Mouse (Mus musculus) midbrain, embryonic 12.5 days (tissue): ENCODE measurements around the gene Clta. TPM values are rescaled to one million over a fixed set of nuclear protein-coding genes. Genes with fewer than 3 reads are reported as not detected.

Source experiments
- ATAC-seq: fragments of 200-750 bp; cut with Nextera tagmentation; 2 replicates; pipeline ENCODE4 v1.8.0; 2017; ENCODE audit warnings: low read depth, moderate TSS enrichment, moderate library complexity; ENCODE audit not compliant: low FRiP score
- H3K27ac ChIP-seq: fragments of 300-500 bp; sonication (generic); replicated peaks from 2 replicates; pipeline ENCODE4 v1.5.1; 2016; ENCODE audit warnings: mild to moderate bottlenecking
- H3K27me3 ChIP-seq: fragments of 300-500 bp; sonication (generic); 2 replicates; pipeline ENCODE4 v1.6.1; 2016; ENCODE audit warnings: mild to moderate bottlenecking
- H3K36me3 ChIP-seq: fragments of 300-500 bp; sonication (generic); 2 replicates; pipeline ENCODE4 v1.6.1; 2016
- H3K4me1 ChIP-seq: fragments of 300-500 bp; sonication (generic); 2 replicates; pipeline ENCODE4 v1.6.1; 2016
- H3K4me2 ChIP-seq: fragments of 300-500 bp; sonication (generic); replicated peaks from 2 replicates; pipeline ENCODE4 v1.6.1; 2016; ENCODE audit warnings: mild to moderate bottlenecking, moderate library complexity
- H3K4me3 ChIP-seq: fragments of 300-500 bp; sonication (generic); 2 replicates; pipeline ENCODE4 v1.5.1; 2016; ENCODE audit warnings: mild to moderate bottlenecking
- H3K9ac ChIP-seq: fragments of 300-500 bp; sonication (generic); replicated peaks from 2 replicates; pipeline ENCODE4 v1.6.1; 2016; ENCODE audit warnings: mild to moderate bottlenecking, moderate library complexity
- H3K9me3 ChIP-seq: fragments of 300-500 bp; sonication (generic); 2 replicates; pipeline ENCODE4 v1.6.1; 2016; ENCODE audit warnings: mild to moderate bottlenecking
- WGBS: fragments of 180-500 bp; shearing (Covaris S2); methylation state at CpG from one replicate; pipeline ENCODE4 v1.1.7; 2016; 5-methylcytosine and 5-hydroxymethylcytosine counted together
- polyA plus RNA-seq: library from polyadenylated mRNA; unstranded; fragments of >200 nt; fragmentation: Nextera tagmentation; extraction: Ambion mirVana; gene quantifications from 2 replicates; pipeline ENCODE4 v1.2.1, GENCODE M21; 2016

Gene Clta
- polyA plus RNA-seq, 1 experiment from 2014 or later: 233 TPM

DNA sequence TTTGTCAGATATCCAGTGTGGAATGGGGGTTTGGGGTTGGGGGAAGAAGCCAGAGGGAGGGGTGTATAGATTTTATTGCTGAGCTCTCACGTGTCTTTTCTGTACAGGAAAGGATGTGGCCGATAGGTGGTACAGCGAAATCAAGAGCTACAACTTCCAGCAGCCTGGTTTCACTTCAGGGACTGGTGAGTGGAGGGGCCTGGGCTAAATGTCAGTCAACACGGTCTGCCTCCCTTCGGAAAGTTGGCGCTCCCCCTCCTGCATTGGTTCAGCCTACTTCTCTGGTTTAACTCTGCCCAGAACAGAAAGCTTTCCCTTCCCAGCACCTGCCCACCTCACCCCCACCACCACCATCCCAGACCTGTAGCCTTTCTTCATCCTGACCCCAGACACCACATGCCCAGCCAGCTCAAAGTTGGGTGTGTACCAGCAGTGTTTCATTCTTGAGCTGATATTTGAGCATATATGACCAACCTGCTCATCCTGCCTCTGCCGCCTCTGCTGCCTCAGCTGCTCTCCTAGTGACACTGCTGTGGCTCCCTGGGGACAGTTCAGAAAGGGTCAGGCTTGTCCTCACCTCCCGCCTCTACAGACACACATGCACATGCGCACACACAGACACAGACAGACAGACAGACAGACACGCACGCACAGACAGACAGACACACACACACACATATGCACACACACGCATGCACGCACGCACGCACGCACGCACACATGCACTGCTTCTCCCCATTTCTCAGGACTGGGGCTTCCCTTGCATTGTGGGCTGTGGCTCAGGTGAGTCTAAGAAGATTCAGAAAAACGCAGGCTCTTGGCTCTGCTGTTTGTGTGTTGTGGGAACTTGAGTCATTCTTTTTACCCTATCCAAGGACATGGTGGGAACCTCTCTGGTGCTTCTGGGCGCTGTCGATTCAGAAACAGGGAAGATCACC is 33.6 kb upstream of the Clta start:
- no peak overlapping the region for H3K27ac ChIP-seq
- H3K9ac ChIP-seq: no peak overlapping the region
- 79% methylated on average over 20 of the region's 20 CpGs for WGBS
- no peaks in the 10 kb centered on the region; the same call in 1 of the 2 replicates for H3K36me3 ChIP-seq
- no peak overlapping the region for H3K4me3 ChIP-seq
- peaks cover 30% of the 10 kb centered on the region for H3K4me1 ChIP-seq
- no peak for ATAC-seq
- H3K9me3 ChIP-seq: no peaks in the 10 kb centered on the region
- peaks cover 59% of the 10 kb centered on the region for H3K27me3 ChIP-seq
- no peak overlapping the region for H3K4me2 ChIP-seq

DNA sequence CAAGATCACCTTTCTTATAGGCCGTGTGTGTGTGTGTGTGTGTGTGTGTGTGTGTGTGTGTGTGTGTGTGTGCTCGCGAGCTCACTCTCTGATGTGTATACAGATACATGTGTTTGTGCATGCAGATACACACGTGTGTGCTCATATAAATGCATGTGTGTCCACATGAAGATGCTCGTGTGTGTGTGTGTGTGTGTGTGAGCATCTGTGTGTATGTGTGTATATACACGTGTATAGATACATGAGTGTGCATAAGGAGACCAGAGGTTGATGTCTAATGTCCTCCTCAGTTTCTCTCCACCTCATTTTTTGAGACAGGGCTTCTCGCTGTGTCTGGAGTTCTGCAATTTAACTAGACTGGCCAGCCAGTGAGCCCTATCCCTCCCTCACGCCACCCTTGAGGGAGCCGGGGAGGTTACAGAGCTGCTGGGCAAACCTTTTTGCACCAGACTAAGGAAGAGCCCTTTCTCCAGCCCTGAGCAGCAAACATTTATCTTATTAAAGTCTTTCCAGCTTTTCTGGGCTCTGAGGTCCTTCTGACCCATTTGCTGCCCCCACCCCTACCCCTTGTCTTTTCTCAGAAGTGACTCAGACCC is 32.6 kb upstream of the Clta start:
- Histone ChIP-seq H3K27ac (peak overlapping the region; percentile 54; the same call in 1 of the 2 replicates), H3K9me3 (no peaks in the 10 kb centered on the region), H3K27me3 (peaks cover 58% of the 10 kb centered on the region), H3K4me3 (no peak overlapping the region), H3K9ac (no peak overlapping the region), H3K4me1 (peaks cover 30% of the 10 kb centered on the region), H3K36me3 (no peaks in the 10 kb centered on the region; the same call in 1 of the 2 replicates), H3K4me2 (peak overlapping the region; percentile 7; the same call in 1 of the 2 replicates)
- no peak for ATAC-seq
- WGBS: 65% methylated on average over 9 of the region's 9 CpGs

DNA sequence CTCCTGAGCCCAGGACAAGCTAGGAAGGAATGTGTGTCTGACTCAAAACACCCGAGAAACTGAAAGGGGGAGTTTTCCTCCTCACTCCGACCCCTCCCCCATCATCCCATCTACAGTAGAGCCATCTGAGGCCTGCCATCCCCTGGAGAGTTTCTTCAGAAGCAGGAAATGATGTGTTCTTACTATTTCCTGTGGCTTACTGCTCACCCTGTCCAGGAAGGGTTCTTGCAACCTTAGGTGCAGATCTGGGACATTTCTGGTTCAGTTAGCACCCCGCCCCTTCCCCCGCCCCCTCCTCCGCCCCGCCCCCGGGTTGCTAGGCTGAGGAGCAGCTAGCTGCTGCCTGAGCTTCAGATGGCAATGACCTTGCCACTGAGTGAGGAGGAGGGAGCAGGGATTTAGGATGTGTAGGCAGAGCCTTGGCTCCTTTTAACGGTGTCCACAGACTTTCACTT is 32.1 kb upstream of the Clta start:
- peak overlapping the region; percentile 54; the same call in 1 of the 2 replicates for H3K27ac ChIP-seq
- peak overlapping the region; percentile 7; the same call in 1 of the 2 replicates for H3K4me2 ChIP-seq
- H3K9ac ChIP-seq: no peak overlapping the region
- no peak overlapping the region for H3K4me3 ChIP-seq
- H3K4me1 ChIP-seq: peaks cover 30% of the 10 kb centered on the region
- no peaks in the 10 kb centered on the region; the same call in 1 of the 2 replicates for H3K36me3 ChIP-seq
- peaks cover 57% of the 10 kb centered on the region for H3K27me3 ChIP-seq
- 5% methylated on average over 8 of the region's 8 CpGs for WGBS
- 0 out of 2 replicates have a peak, but pooled peaks have one; percentile 34 for ATAC-seq
- H3K9me3 ChIP-seq: no peaks in the 10 kb centered on the region

DNA sequence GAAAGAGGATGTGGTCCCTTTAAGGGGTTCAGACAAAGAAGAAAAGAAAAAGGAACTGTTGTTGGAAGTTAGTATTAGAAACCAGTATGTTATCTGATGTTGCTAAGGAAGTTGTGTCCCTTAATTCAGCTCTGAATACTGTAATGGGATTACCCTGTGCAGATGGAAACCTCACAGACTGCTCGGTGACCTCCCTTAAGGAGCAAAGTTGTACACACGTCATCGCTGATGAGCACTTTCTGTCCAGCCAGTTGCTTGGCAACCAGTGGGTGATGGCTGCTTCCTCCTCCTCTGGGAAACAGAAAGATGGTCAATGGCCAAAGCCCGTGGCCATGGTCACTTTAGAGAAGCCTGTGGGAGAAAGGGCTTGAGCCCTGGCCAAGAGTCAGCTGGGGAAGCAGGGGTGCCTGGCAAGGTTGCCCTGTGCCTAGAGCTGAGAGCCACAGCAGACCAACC is 30.7 kb upstream of the Clta start:
- Histone ChIP-seq H3K4me1 (peaks cover 31% of the 10 kb centered on the region), H3K4me3 (no peak overlapping the region), H3K4me2 (no peak overlapping the region), H3K27ac (no peak overlapping the region), H3K9ac (no peak overlapping the region), H3K9me3 (no peaks in the 10 kb centered on the region), H3K36me3 (no peaks in the 10 kb centered on the region; the same call in 1 of the 2 replicates), H3K27me3 (peaks cover 55% of the 10 kb centered on the region)
- ATAC-seq: no peak
- WGBS: 29% methylated on average over 4 of the region's 4 CpGs

DNA sequence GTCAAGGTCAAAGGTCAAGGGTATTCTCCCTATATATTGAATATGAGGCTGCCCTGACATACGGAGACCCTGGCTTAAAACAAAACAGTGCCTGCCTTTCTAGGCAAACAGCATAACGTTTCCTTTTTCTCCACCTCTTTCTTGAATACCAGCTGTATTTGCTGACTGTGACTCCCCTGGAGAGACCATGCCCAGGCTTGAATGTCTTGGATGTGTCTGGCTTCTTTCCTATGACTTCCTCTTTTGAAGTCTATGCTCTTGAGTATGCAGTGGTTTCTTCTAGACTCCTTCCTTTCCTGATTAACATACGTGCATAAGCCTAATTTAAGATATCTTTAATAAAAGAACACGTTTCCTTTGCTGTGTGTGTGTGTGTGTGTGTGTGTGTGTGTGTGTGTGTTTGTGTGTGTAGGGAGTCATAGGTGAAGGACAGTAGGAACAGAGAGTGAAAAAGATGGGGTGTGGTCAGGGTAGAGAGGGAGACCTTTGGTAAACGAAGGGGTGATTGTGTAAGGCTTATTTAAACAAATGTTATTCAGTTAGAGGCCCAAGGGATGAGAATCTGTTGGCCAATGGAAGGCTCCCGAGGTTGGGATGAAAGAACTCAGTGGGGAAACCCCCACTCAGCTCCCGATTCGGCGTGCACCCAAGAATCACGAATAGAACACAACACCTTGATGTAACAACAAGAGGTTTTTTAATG is 29.2 kb upstream of the Clta start:
- Histone ChIP-seq H3K4me3 (no peak overlapping the region), H3K4me2 (no peak overlapping the region), H3K27ac (no peak overlapping the region), H3K9ac (no peak overlapping the region), H3K36me3 (no peaks in the 10 kb centered on the region; the same call in 1 of the 2 replicates), H3K9me3 (no peaks in the 10 kb centered on the region), H3K27me3 (peaks cover 62% of the 10 kb centered on the region), H3K4me1 (peaks cover 26% of the 10 kb centered on the region)
- no peak for ATAC-seq
- WGBS: 81% methylated on average over 10 of the region's 10 CpGs

DNA sequence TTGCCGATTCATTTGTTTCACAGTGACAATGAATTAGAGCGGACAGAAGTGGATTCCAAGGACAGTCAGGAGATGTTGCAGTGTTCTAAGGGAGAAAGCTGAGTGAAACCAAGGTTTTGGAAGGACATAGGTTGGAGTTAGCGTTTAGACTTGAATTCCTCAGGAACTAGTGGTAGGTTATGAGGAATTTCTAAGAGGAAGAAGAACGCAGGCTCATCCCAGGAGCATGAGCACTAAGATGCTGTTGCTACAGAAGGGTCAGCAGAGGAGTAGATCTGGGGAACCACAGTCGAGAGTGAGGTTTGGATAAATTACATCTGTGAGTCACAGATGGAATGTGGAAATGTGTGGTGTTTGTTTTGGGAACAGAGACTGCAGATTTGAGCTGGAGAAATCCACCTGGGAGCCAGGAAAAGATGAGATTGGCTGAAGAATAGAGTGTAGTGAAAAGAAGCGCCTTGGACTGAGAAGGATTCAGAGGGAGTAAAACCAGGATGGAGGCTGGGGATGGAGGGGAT is 28.0 kb upstream of the Clta start:
- peaks cover 26% of the 10 kb centered on the region for H3K4me1 ChIP-seq
- no peaks in the 10 kb centered on the region for H3K9me3 ChIP-seq
- H3K27me3 ChIP-seq: peaks cover 64% of the 10 kb centered on the region
- H3K4me3 ChIP-seq: no peak overlapping the region
- no peak for ATAC-seq
- H3K4me2 ChIP-seq: no peak overlapping the region
- no peak overlapping the region for H3K9ac ChIP-seq
- 82% methylated on average over 6 of the region's 6 CpGs for WGBS
- H3K27ac ChIP-seq: no peak overlapping the region
- H3K36me3 ChIP-seq: no peaks in the 10 kb centered on the region

DNA sequence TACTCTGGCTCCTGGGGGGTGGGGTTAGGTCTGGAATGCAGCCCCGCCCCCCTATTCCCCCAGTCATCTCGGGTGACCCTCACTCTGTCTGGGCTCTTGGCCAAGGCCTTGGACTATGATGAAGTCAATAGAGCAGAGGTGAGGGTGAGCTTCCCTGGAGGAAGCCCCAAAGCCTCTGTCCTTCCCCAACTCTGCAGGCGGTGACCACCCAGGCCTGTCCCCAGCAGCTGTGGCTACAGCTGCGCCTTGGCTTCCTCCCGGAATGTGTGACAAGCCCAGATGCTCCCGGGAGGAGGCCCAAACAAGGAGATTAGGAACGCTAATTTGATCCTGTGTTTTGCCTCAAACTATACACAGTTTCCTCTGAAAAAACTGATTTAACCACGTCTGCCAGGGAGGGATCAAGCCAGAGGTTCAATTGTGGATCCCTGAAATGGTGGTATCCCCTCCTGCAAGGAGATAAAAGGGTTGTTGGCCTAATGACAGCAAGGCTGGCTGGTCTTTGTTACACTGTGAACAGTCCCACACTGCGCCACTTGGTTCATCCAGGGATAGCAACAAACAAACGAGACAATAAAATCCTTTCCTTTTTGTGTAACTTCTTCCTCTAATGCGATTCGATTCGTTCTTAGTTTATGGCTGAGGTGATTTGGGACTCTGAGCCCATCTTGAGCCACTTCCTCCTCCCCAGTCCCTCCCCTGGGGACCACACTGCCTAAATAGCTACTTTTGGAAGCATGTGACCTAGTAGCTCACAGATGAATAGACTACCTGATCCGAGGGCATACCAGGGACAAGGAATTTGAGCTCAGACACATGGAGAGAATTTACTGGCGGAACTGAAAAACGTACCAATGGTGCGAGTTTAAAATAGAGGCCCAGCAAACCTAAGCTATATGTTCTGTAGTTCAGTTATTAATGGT is 25.5 kb upstream of the Clta start:
- H3K9ac ChIP-seq: no peak overlapping the region

DNA sequence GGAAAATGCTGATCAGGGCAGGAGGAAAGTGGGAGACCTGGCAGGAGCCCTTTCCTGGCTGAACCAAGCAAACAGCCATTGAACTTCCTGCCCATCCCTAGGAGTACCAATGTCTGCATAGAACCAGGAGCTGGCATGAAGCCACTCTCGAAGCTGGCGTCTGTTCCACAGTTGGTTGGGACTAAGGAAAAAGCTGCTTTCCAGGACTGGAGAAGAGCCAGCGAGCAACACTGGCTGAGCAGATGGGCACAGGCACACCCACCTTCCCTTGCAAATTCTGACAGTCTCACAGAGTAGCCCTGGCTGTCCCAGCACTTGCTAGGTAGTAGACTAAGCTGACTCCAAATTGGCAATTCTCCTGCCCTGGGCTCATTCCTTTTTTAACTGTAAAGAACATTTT is 24.5 kb upstream of the Clta start:
- no peak overlapping the region for H3K27ac ChIP-seq
- ATAC-seq: no peak
- peaks cover 10% of the 10 kb centered on the region for H3K4me1 ChIP-seq
- H3K4me2 ChIP-seq: no peak overlapping the region
- H3K27me3 ChIP-seq: peaks cover 76% of the 10 kb centered on the region
- no peak overlapping the region for H3K4me3 ChIP-seq
- no peaks in the 10 kb centered on the region for H3K9me3 ChIP-seq
- H3K9ac ChIP-seq: no peak overlapping the region
- 74% methylated on average over 3 of the region's 3 CpGs for WGBS
- H3K36me3 ChIP-seq: no peaks in the 10 kb centered on the region

More for the DNA sequence above, 25.5 kb upstream of the Clta start:
- 11% methylated on average over 17 of the region's 17 CpGs for WGBS
- Histone ChIP-seq H3K27ac (peak overlapping the region; percentile 17), H3K4me3 (no peak overlapping the region), H3K36me3 (no peaks in the 10 kb centered on the region), H3K27me3 (peaks cover 74% of the 10 kb centered on the region), H3K4me1 (peaks cover 10% of the 10 kb centered on the region), H3K4me2 (no peak overlapping the region), H3K9me3 (no peaks in the 10 kb centered on the region)
- peak; percentile 57; the same call in 1 of the 2 replicates for ATAC-seq

DNA sequence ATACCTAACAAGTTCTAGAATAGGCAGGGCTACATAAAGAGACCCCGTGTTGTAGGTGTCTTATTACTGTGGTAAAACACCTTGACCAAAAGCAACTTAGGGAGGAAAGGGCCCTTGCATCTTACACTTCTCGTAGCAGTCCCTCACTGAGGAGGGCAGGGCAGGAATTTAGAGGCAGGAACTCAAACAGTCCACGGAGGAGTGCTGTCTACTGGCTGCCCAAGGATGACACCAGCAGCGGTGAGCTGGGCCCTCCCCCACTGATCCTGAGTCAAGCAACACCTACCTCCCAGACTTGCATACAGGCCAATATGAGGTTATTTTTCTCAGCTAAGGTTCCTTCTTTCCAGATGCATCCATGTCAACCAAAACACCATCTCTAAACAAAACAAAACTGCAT is 24.0 kb upstream of the Clta start:
- Histone ChIP-seq H3K9me3 (no peaks in the 10 kb centered on the region), H3K4me2 (no peak overlapping the region), H3K4me3 (no peak overlapping the region), H3K27me3 (peaks cover 76% of the 10 kb centered on the region), H3K4me1 (peaks cover 10% of the 10 kb centered on the region), H3K9ac (no peak overlapping the region), H3K27ac (no peak overlapping the region), H3K36me3 (no peaks in the 10 kb centered on the region)
- no peak for ATAC-seq
- WGBS: 86% methylated on average over 4 of the region's 4 CpGs

DNA sequence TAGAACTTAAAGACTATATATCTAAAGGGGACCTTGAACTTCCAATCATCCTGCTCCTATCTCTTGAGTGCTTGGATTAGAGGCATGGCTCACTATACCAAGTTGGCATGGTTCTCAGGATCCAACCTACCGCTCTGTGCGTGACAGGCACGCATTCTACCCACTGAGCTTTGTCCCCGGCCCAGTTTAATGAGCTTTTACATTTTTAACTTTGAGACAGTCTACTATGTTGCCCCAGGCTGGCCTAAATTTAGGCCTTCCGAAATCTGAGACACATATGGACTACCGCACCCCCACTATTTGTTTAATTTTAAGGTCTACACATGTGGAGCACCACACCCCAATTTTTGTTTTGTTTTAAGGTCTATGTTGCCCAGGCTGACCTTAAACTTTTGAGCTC is 23.4 kb upstream of the Clta start:
- no peak for ATAC-seq
- Histone ChIP-seq H3K9me3 (no peaks in the 10 kb centered on the region), H3K27me3 (peaks cover 75% of the 10 kb centered on the region), H3K4me2 (no peak overlapping the region), H3K9ac (no peak overlapping the region), H3K4me1 (peaks cover 10% of the 10 kb centered on the region), H3K4me3 (no peak overlapping the region), H3K27ac (no peak overlapping the region), H3K36me3 (no peaks in the 10 kb centered on the region)
- 94% methylated on average over 6 of the region's 6 CpGs for WGBS

DNA sequence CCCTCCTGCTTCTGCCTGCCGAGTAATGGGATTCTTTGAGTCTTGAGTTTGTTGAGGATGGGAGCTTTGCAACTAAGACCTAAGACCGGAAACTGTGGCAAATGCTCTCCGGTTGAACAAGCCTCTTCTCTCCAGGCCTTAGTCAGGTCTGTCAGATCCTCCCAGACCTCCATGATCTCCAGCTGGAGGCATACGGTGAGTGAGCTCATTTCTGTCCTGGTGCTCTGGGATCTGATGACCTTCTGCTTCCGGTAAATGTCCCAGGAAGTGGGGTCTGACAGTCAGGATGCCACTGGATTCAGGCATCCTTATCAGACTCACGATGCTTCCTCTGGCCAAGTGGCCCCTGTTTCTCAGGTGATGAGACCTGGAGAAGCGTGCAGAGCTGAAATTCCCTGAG is 23.0 kb upstream of the Clta start:
- WGBS: 89% methylated on average over 7 of the region's 7 CpGs
- Histone ChIP-seq H3K27ac (no peak overlapping the region), H3K36me3 (no peaks in the 10 kb centered on the region), H3K4me2 (no peak overlapping the region), H3K27me3 (peaks cover 75% of the 10 kb centered on the region), H3K4me1 (peaks cover 10% of the 10 kb centered on the region), H3K9me3 (no peaks in the 10 kb centered on the region), H3K9ac (no peak overlapping the region), H3K4me3 (no peak overlapping the region)
- no peak for ATAC-seq
